Mouse (Mus musculus): ENCODE measurements around the gene Vasp.

DNA sequence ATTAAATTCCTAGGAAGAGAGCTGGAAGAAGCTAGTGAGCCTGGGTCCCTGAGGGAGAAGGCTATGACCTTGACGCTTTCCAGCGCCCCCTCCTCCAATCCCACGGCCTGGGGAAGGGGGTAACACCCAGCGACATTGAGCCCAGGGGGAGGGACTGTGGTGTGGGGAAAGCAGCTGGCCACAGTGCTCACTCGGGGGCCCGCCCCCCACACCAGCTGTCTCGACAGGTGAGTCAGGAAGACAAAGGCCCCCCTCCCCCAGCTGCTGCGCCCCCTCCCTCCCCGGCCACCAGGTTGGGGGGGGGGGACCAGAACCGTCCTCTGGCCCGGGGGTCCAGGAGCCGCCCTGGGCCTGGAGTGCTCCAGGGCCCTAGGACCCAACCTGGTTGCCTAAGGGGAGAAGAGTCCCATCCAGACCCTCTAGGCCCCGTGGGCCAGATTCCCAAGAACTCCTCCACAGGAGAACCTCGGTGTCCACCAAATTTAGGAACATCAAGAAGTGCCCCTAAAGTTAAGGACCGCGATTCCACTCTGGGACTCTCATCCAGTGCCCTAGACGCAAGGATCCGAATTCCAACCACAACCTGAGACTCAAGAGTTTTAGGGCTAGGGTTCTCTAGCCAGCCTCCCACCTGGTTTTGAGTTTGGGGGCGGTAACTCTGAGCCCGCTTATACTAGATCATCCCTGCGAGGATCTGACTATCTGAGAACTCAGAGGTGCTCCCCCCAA lies 944 bp downstream of the Vasp start:
- no peak for TF ChIP-seq GATA1 (IDR thresholded peaks at IDR 0.05; ENCODE audit: borderline replicate concordance, low read length)
- TF ChIP-seq FLI1 (IDR thresholded peaks at IDR 0.05; ENCODE audit: low read length) = no peak

Measured in megakaryocyte, embryonic 14.5 days (primary cell).